Comparison of ENCODE assay signal across 20 mouse cellular contexts in the genomic region with DNA sequence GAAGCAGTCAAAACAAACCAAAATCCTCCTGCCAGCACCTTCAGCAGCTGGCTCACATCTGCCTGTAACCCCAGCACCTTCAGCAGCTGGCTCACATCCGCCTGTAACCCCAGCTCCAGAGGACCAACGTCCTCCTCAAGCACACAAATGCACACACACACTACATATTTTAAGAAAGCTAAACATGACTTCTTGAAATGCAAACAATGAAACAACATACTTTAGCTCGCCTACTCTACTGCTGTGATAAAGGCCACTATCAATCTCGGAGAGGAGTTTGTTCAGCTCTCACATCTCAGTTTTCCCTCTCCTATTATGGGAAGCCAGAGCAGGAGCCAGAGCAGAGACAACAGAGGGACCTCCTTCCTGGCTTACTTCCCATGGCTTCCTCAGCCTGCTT. TPM values are rescaled to one million over a fixed set of nuclear protein-coding genes. Genes with fewer than 3 reads are reported as not detected.
A peak's percentile ranks its signal among the peaks of the same experiment; 100 is the strongest.
DNase-seq lines count a peak whose midpoint lies in the region; ATAC-seq and TF ChIP-seq lines count a peak whose summit lies in the region.
"Had no signal": no experiment of that assay in that cellular context is flagged by ENCODE, and none has a peak within 500 bp of the region (broad histone marks: within the 10 kb centered on the region; RNA-seq: fewer than 3 reads in every experiment).

No protein-coding gene starts in this region.

- no peak for ATAC-seq in intestine, embryonic 14.5 days (replicated peaks; ENCODE audit: low FRiP score, low TSS enrichment, low read depth)
- ATAC-seq in intestine, postnatal 0 days, result no peak
- ATAC-seq in kidney, postnatal 0 days (replicated peaks; ENCODE audit: low FRiP score, low read depth), result no peak
- no peak for ATAC-seq in stomach, embryonic 15.5 days (ENCODE audit: insufficient read depth, low FRiP score, low read depth)
- no peak for ATAC-seq in erythroblast, adult 5-6 weeks (replicated peaks; ENCODE audit: low FRiP score, poor library complexity, severe bottlenecking)
- ATAC-seq: forebrain, embryonic 14.5 days had no signal

- peak overlapping the region; percentile 34; the same call in 1 of the 2 replicates for H3K27ac ChIP-seq in intestine, embryonic 14.5 days (ENCODE audit: low read depth)
- no peak overlapping the region for H3K27ac ChIP-seq in intestine, postnatal 0 days (ENCODE audit: low read depth, low read length)
- H3K27ac ChIP-seq in kidney, postnatal 0 days, result no peak overlapping the region
- no peak overlapping the region for H3K27ac ChIP-seq in kidney, adult 2 months (ENCODE audit: insufficient read depth, low read depth, low read length)
- peak overlapping the region; percentile 40; the same call in 1 of the 2 replicates for H3K27ac ChIP-seq in stomach, embryonic 15.5 days
- H3K27ac ChIP-seq: embryonic facial prominence, embryonic 10.5 days; forebrain, embryonic 10.5 days; gastrocnemius, adult 2 months; hindbrain, embryonic 10.5 days; hindbrain, embryonic 14.5 days had no signal

- no peak for DNase-seq in intestine, embryonic 14.5 days (ENCODE audit: low spot score)
- DNase-seq in kidney, postnatal 0 days (ENCODE audit: low spot score), result peak; percentile 66
- no peak for DNase-seq in kidney, adult 2 months
- peak; percentile 1 for DNase-seq in lung, postnatal 10 days
- DNase-seq in lung, postnatal 25 days (ENCODE audit: low spot score), result no peak
- DNase-seq: adrenal gland, adult 2 months; adrenal gland, postnatal 25 days; cerebellum, adult 2 months; cerebellum, postnatal 10 days; gastrocnemius, adult 2 months; gastrocnemius, postnatal 25 days had no signal

- no peak overlapping the region for H3K4me3 ChIP-seq in intestine, embryonic 14.5 days (ENCODE audit: low read depth, low read length)
- no peak overlapping the region for H3K4me3 ChIP-seq in intestine, postnatal 0 days (ENCODE audit: low read depth, low read length)
- no peak overlapping the region for H3K4me3 ChIP-seq in kidney, postnatal 0 days (replicated peaks; ENCODE audit: low read depth, low read length)
- no peak overlapping the region for H3K4me3 ChIP-seq in kidney, adult 2 months (ENCODE audit: insufficient read depth, low read depth, low read length)
- no peak overlapping the region for H3K4me3 ChIP-seq in stomach, embryonic 15.5 days (replicated peaks)
- H3K4me3 ChIP-seq: embryonic facial prominence, embryonic 10.5 days; erythroblast, embryonic 14.5 days; forebrain, embryonic 10.5 days; gastrocnemius, adult 2 months; hindbrain, embryonic 10.5 days had no signal

- no peaks in the 10 kb centered on the region for H3K27me3 ChIP-seq in intestine, embryonic 14.5 days (replicated peaks; ENCODE audit: control insufficient read depth, insufficient read depth, low read length)
- no peaks in the 10 kb centered on the region for H3K27me3 ChIP-seq in intestine, postnatal 0 days (replicated peaks; ENCODE audit: control insufficient read depth, insufficient read depth, low read length)
- H3K27me3 ChIP-seq in kidney, postnatal 0 days (ENCODE audit: insufficient read depth, low read length), result no peaks in the 10 kb centered on the region
- H3K27me3 ChIP-seq in kidney, adult 2 months (replicated peaks; ENCODE audit: control insufficient read depth, insufficient read depth, low read length), result no peaks in the 10 kb centered on the region
- no peaks in the 10 kb centered on the region for H3K27me3 ChIP-seq in stomach, embryonic 15.5 days (replicated peaks)

- H3K9me3 ChIP-seq in intestine, embryonic 14.5 days (ENCODE audit: control insufficient read depth, low read length), result no peaks in the 10 kb centered on the region
- no peaks in the 10 kb centered on the region for H3K9me3 ChIP-seq in intestine, postnatal 0 days (ENCODE audit: control insufficient read depth)
- no peaks in the 10 kb centered on the region for H3K9me3 ChIP-seq in kidney, postnatal 0 days (replicated peaks; ENCODE audit: low read length)
- no peaks in the 10 kb centered on the region for H3K9me3 ChIP-seq in stomach, embryonic 15.5 days
- H3K9me3 ChIP-seq: embryonic facial prominence, embryonic 10.5 days; forebrain, embryonic 10.5 days; hindbrain, embryonic 10.5 days had no signal

- H3K4me1 ChIP-seq in intestine, embryonic 14.5 days (replicated peaks; ENCODE audit: control insufficient read depth, insufficient read depth, low read length), result peaks cover 7% of the 10 kb centered on the region; the same call in 1 of the 2 replicates
- no peaks in the 10 kb centered on the region for H3K4me1 ChIP-seq in intestine, postnatal 0 days (replicated peaks; ENCODE audit: control insufficient read depth, insufficient read depth, low read length)
- 0 out of 2 replicates have a peak, but pooled peaks cover 10% of the 10 kb centered on the region for H3K4me1 ChIP-seq in kidney, postnatal 0 days (replicated peaks; ENCODE audit: insufficient read depth, low read length)
- H3K4me1 ChIP-seq in kidney, adult 2 months (ENCODE audit: control insufficient read depth, insufficient read depth, low read length), result no peaks in the 10 kb centered on the region
- 0 out of 2 replicates have a peak, but pooled peaks cover 8% of the 10 kb centered on the region for H3K4me1 ChIP-seq in stomach, embryonic 15.5 days

- no peak overlapping the region for H3K9ac ChIP-seq in intestine, embryonic 14.5 days (ENCODE audit: low read length)
- H3K9ac ChIP-seq in intestine, postnatal 0 days (ENCODE audit: low read depth, low read length), result no peak overlapping the region
- H3K9ac ChIP-seq in kidney, postnatal 0 days (ENCODE audit: low read depth, low read length), result no peak overlapping the region
- H3K9ac ChIP-seq in stomach, embryonic 15.5 days, result no peak overlapping the region
- H3K9ac ChIP-seq: hindbrain, embryonic 14.5 days had no signal

- H3K36me3 ChIP-seq in intestine, embryonic 14.5 days (ENCODE audit: control insufficient read depth, insufficient read depth, low read length), result no peaks in the 10 kb centered on the region
- H3K36me3 ChIP-seq in intestine, postnatal 0 days (ENCODE audit: control insufficient read depth, insufficient read depth), result no peaks in the 10 kb centered on the region
- no peaks in the 10 kb centered on the region for H3K36me3 ChIP-seq in kidney, postnatal 0 days (ENCODE audit: insufficient read depth, low read length)
- H3K36me3 ChIP-seq in kidney, adult 2 months (ENCODE audit: control insufficient read depth, insufficient read depth, low read length), result no peaks in the 10 kb centered on the region
- no peaks in the 10 kb centered on the region for H3K36me3 ChIP-seq in stomach, embryonic 15.5 days
- H3K36me3 ChIP-seq: embryonic facial prominence, embryonic 10.5 days; forebrain, embryonic 10.5 days; hindbrain, embryonic 10.5 days had no signal

- no peak for TF ChIP-seq POLR2A in kidney, adult 2 months (IDR thresholded peaks at IDR 0.05; ENCODE audit: low read depth, low read length)

- no peak for TF ChIP-seq CTCF in intestine, postnatal 0 days (IDR thresholded peaks at IDR 0.05; ENCODE audit: low read depth)
- no peak for TF ChIP-seq CTCF in kidney, postnatal 0 days (IDR thresholded peaks at IDR 0.05; ENCODE audit: low read depth)
- no peak for TF ChIP-seq CTCF in kidney, adult 2 months (conservative IDR thresholded peaks at IDR 0.05; ENCODE audit: insufficient read depth, insufficient read length, low read depth, low read length)

- no peak overlapping the region for H3K4me2 ChIP-seq in intestine, embryonic 14.5 days (ENCODE audit: low read length)
- H3K4me2 ChIP-seq in intestine, postnatal 0 days (replicated peaks; ENCODE audit: low read depth), result no peak overlapping the region
- no peak overlapping the region for H3K4me2 ChIP-seq in kidney, postnatal 0 days (ENCODE audit: low read length)
- H3K4me2 ChIP-seq in stomach, embryonic 15.5 days, result no peak overlapping the region
- H3K4me2 ChIP-seq: hindbrain, embryonic 14.5 days had no signal

- 26% methylated on average over 4 of the region's 4 CpGs for WGBS in intestine, embryonic 14.5 days
- WGBS in intestine, postnatal 0 days, result 45% methylated on average over 4 of the region's 4 CpGs
- WGBS in kidney, postnatal 0 days, result 31% methylated on average over 4 of the region's 4 CpGs
- 44% methylated on average over 4 of the region's 4 CpGs for WGBS in kidney, adult 2 months
- WGBS in stomach, embryonic 15.5 days, result 24% methylated on average over 4 of the region's 4 CpGs

RNA-seq across cellular contexts. Expression of a gene that starts 34.0 kb away (rescaled TPM):
- polyA plus RNA-seq in intestine, embryonic 14.5 days (2014; fragmentation: Nextera tagmentation; extraction: Ambion mirVana), result 0.43 and 0.54 TPM in 2 replicates
- polyA plus RNA-seq in intestine, postnatal 0 days (2015; fragmentation: Nextera tagmentation; extraction: Ambion mirVana), result 3.1 and 3.2 TPM in 2 replicates
- 3.2 and 3.5 TPM in 2 replicates for polyA plus RNA-seq in kidney, postnatal 0 days (2015; fragmentation: Nextera tagmentation; extraction: Ambion mirVana)
- 4.0 and 4.5 TPM in 2 replicates for polyA plus RNA-seq in kidney, adult 2 months (2012; rRNA removed)
- 1.9 and 2.5 TPM in 2 replicates for polyA plus RNA-seq in stomach, embryonic 15.5 days (2015; fragmentation: Nextera tagmentation; extraction: Ambion mirVana)
- 0.58 and 1.7 TPM in 2 replicates for total RNA-seq in erythroblast, adult 5-6 weeks (2015; ENCODE audit: low replicate concordance)
- total RNA-seq in erythroblast, adult 5-6 weeks (2017; ENCODE audit: low replicate concordance), result 1.5 TPM in 2 replicates

Comparison
In these comparisons a context has a peak if more than half of its experiments do, and no peak if none do; other contexts are left out.
1. DNase-seq: peak in kidney, postnatal 0 days (single experiment) and lung, postnatal 10 days (single experiment); none in intestine, embryonic 14.5 days (single experiment), kidney, adult 2 months (single experiment) and lung, postnatal 25 days (single experiment).
2. H3K27ac ChIP-seq: peak in intestine, embryonic 14.5 days (single experiment) and stomach, embryonic 15.5 days (single experiment); none in intestine, postnatal 0 days (single experiment), kidney, postnatal 0 days (single experiment) and kidney, adult 2 months (single experiment).